Mouse (Mus musculus) heart, postnatal 10 days (tissue): ENCODE data around the gene Wbp11. TPM values are rescaled to one million over a fixed set of nuclear protein-coding genes. Genes with fewer than 3 reads are reported as not detected.
"Not testable (repeated sequence)": the region's sequence is repeated elsewhere in the genome, so short reads cannot be mapped to it uniquely, and the experiment has no call there.

Source experiments
- DNase-seq, 2 experiments: peaks; one replicate each; pipeline ENCODE4 v3.0.0; 2021
- intact Hi-C: fragments of 180-260 bp; cut with DNase I; formaldehyde crosslinking; loops from one replicate; pipeline ENCODE4 v1.15.1; 2025
- total RNA-seq, 2 experiments: library from RNA; stranded (reverse); gene quantifications; 2 replicates each; pipeline ENCODE4 v1.2.3; 2021

Wbp11 gene
- total RNA-seq, 2 experiments from 2014 or later = 79.6 to 85.0 TPM

DNA sequence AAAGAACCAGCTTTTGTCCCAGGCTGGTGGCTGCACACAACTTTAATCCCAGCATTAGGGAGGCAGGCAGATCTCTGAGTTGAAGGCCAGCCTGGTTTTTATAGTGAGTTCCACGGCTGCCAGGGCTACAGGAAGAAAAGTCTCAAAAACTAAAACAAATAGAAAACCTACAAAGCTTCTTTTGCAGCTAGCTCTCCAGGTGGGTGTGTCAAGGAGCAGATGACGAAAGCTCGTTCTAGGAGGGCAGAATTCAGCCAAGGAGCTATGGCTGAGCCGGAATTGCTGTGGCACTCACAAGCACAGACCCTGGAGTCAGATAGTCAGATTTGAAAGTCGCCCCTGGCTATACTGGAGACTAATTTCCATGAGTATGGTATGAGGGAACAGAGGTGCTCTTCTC lies 21.2 kb downstream of the Wbp11 start:
- intact Hi-C loops = no loop called here
- DNase-seq = no peak

- intact Hi-C loops = loop anchor here (2.0 kb wide), 1 partner anchor 51 kb away; the partner anchor contains the start of gene Art4
- no peak for DNase-seq
Observed at GRCm38 (mm10) chr6:136805409-136805775, 22.6 kb downstream of the Wbp11 start.

DNA sequence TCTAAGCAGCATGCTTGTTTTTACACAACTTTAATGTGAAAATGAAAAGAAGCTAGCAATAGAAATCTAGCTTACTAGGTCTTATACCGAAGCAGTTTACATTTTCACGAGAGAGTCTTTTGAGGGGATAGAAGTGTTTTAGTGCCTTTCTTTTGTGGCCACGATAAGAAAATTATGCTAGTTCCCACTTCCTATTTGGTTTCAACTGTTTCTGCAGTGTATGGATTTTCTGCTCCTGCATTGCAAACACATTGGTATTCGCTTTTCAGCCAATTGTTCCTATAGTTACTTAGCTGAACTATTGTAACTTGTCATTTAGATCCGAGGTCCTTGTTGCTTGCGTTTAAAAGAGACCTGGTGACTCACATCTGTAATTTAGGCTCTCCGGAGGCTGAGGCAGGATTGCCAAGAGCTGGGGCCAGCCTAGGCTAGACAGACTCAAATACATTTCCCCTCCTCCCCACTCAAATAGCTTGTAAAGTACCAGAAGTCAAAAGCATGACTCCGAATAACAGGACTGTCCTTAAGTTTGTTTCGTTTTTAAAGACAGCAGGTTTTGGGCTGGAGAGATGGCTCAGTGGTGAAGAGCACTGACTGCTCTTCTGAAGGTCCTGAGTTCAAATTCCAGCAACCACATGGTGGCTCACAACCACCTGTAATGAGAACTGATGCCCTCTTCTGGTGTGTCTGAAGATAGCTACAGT lies 23.2 kb downstream of the Wbp11 start:
- intact Hi-C loops = loop anchor here (1.0 to 2.0 kb wide), 2 partner anchors 22 to 52 kb away; partner anchors contain the start of genes Art4 and BC049715
- DNase-seq = no peak

DNA sequence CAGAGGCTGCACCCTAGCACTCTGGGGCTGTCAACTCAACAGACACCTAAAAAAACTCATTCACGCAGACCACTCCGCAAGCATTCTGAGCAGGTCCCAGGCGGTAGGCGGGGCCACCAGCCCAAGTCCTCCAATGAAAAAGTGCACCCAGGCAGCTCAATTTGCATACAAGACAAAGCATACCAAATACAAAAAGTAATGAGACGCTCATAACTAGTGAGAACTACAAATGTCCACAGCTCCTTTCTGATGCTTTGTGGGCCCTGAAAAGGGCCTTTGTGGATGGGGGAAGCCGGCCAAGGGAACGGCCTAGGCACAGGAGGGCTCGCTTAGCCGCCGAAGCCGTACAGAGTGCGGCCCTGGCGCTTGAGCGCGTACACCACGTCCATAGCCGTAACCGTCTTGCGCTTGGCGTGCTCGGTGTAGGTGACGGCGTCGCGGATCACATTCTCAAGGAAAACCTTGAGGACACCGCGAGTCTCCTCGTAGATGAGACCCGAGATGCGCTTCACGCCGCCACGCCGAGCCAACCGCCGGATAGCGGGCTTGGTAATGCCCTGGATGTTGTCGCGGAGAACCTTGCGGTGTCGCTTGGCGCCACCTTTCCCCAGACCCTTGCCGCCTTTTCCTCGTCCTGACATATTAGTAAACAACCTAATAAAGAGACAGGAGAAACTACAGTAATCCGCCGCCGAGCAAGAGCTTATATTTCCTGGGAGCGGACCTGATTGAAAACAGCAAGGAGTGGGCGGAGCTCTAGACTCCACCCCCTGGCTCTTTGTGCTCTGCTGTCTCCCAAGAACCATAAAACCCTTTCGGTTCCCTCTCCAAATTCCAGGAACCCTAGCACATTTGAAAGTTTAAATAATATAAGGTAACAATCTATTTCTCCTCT lies 24.0 kb downstream of the Wbp11 start, which contains the start of gene Hist4h4:
Gene Hist4h4, minus strand, starts transcription at position 677 of the 895 bp plus-strand sequence.
- peak; percentile 98 to 99 for DNase-seq
- intact Hi-C loops = loop anchor here (1.0 to 2.0 kb wide), 2 partner anchors 23 to 53 kb away; partner anchors contain the start of genes Art4 and BC049715

DNA sequence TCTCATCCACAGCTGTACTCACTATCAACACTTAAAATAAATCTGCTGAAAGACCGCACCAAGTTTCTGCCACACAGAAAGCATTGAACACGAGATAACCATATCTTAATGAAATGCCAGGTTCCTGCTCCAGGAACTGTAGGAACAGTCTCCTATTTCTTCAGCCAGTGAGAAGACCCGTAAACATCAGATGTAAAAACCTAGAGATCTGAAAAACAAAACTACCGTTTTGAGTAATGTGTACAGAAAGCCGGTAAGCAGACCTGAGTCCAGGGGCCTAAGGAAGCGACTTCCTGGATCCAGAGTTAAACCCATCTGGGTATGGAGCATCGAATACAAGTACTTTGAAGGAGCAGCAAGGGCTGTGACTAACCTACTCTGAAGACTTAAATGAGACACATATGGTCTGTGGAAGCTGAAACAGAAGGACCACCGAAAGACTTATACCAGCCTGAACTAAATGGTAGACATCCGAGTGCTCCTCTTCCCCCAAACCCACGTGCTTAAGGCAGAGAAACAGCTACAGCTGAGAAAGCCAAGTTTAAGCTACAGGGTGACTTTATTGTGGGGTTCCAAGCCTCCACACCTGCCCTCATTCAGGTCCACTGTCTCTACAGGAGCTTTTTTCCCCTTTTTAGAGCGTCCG lies 24.8 kb downstream of the Wbp11 start:
- no peak for DNase-seq
- intact Hi-C loops = no loop called here

DNA sequence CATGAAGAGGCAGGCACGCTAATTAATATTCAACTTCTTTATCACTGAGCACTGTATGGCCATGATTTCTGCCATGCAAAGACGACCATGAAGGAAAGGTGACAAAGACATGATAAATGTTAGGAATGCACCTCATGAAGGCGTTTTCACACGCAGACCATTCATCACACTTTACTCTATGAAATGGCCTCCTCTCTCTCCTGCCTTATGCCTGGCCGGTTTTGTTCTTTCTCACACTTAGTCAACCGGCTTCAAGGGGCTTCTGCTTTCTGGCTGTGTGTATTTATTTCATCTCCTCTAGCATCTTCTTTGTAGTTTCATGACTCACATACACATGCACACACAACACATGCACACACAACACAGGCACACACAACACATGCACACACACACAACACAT lies 26.8 kb downstream of the Wbp11 start:
- intact Hi-C loops = no loop called here

GRCm38 (mm10) chr6:136800710-136801109 lies 27.3 kb downstream of the Wbp11 start:
- DNase-seq = no peak
- intact Hi-C loops = no loop called here

More for the DNA sequence above, 26.8 kb downstream of the Wbp11 start:
- no peak for DNase-seq

GRCm38 (mm10) chr6:136797874-136798693 lies 29.9 kb downstream of the Wbp11 start:
- DNase-seq, intact Hi-C loops: not testable (repeated sequence)

DNA sequence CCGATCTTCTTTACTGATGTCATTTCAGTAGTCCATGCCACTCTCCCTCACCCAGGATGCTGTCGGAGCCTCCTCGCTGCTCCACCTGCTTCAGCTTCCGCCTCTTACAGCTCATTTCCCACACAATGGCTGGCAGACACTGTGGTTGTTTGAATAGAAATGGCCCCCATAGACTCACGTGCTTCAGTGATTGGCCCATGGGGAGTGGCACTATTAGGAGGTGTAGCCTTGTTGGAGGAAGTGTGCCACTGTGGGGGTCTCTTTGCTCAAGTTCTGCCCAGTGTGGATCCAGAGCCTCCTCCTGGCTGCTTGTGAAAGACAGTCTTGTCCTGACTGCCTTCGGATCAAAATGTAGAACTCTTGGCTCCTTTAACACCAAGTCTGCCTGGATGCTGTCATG lies 32.2 kb downstream of the Wbp11 start:
- intact Hi-C loops = no loop called here
- DNase-seq = no peak

- intact Hi-C loops = no loop called here
- DNase-seq = no peak
Observed at GRCm38 (mm10) chr6:136795110-136795509, 32.9 kb downstream of the Wbp11 start.

DNA sequence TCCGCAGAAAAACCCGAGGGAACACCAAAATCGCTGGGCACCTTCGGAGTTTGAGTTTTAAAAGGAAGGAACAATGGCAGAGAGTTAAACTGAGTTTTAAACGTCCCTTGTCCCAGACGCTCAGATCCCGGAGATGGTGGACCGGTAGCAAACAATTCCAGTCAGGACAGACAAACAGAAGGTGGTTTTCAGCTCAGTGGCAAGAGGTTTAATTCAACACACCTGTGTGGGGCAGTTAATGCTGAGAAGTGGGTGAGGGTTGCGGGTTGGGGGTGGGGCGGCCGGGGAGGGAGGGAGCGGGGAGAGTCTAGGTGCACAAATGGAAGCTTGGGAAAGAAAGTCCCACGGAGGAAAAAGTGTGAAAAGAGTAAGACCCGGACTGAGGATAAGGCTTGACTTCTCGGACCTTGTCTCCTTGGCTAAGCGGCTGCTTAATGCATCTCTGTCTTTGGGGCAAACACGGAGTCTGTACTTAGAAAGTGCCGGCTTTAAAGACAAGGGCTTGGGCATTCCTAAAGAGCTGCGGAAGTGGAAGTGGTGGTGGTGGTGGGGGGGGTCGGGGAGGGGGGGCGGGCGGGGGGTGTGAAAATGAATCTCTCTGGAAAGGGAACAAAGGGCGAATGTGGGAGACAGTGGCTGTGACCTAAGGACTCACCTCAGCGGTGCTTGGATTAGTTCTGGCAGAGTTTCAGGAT lies 34.1 kb downstream of the Wbp11 start:
- intact Hi-C loops = no loop called here
- no peak for DNase-seq

DNA sequence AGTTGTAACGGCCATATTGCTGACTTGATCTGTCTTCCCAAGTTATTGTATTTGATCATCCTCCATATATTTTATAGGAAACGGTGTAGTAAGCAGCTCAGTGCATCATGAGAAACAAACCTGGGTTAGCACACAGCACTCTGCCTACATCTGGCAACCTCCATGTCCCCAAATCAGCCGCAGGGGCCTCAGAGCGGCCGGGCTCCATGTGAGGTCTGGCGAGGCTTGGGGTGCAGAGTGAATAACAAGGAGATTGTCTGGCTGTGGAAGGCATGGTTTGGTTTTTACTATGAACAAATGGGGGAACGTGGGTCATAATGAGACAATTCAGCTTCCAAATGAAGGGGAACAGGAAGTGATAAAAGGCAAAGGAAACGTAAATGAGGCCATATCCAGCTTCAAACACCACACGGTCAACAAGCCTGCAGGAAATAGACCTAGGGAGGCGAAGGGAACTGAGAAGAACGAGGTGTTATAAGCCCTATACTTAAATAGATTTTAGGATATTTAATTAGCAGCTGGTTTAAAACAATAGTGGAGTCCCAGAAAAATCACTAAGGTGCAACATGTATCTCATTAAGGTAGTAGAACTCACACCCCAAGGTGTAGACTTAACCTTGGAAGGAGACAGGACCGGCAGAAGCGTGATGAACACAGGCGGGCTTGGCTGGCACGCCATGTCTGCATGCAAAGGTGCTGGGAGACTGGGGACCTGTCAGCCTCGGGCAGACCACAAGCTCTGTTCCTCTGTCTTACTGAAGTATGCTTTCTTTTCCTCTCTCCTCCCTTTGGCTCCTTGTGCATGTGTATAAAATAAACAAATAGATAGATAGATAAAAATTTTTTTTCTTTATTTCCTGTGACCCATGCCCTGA lies 34.9 kb downstream of the Wbp11 start:
- intact Hi-C loops = no loop called here
- DNase-seq = no peak

- intact Hi-C loops = no loop called here
- DNase-seq = peak; percentile 88
Observed at GRCm38 (mm10) chr6:136789391-136789971, 38.6 kb downstream of the Wbp11 start.

- no peak for DNase-seq
- intact Hi-C loops = no loop called here
Observed at GRCm38 (mm10) chr6:136782761-136783160, 45.3 kb downstream of the Wbp11 start.

GRCm38 (mm10) chr6:136782146-136782545 lies 45.9 kb downstream of the Wbp11 start:
- no peak for DNase-seq
- intact Hi-C loops = no loop called here

DNA sequence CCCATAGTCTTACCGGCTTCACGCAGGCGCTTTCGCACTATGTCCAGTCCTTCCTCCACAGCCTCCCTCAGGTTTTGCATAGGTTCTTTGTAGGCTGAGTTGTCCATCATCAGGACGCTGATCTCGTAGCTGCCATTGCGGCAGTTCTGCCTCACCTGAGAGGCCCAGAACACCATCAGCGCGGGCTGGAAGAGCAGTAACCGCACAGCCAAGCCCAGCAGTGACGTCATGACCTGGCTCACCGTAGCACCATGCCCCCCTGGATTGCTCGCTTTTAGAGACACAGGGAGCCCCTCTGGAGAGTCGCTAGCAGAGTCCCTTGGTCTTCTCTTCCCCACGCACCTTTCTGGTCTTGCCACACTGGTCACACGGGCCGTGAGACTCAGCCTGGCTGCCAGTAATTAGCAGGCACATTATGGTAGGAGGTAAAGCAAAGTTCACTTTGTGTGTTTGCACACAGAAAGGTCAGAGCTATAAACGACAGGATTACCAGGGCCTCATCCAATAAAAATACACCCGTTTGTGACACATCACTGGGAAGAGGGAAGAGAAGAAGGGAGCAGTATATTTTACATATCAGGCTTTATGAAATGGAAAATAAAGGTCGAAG lies 46.6 kb downstream of the Wbp11 start, which contains the start of gene Gucy2c:
Gene Gucy2c, minus strand, starts transcription at position 389 of the 610 bp plus-strand sequence.
- intact Hi-C loops = no loop called here
- DNase-seq = no peak

DNA sequence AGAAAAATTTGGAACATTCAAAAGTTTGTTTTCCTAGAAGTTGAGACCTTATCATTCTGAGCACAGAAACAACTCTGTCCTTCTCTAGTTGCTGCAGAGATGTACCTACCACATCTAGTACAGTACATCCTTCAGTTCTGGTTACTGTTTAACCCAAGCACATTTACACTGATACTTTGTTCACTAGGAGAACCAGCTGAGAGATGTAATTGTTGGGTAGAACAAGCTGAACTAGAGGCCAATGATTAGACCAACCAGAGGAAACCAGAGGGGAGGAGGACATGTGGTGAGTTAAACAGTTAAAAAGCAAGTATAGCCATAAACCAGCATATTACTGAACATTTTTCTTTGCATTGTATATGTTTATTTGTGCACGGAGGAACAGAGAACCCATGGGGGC lies 51.6 kb downstream of the Wbp11 start:
- intact Hi-C loops = no loop called here
- no peak for DNase-seq

- DNase-seq = no peak
- intact Hi-C loops = no loop called here
Observed at GRCm38 (mm10) chr6:136769859-136770258, 58.2 kb downstream of the Wbp11 start.
